ENCODE assay signal across 8 mouse cellular contexts in the genomic region with DNA sequence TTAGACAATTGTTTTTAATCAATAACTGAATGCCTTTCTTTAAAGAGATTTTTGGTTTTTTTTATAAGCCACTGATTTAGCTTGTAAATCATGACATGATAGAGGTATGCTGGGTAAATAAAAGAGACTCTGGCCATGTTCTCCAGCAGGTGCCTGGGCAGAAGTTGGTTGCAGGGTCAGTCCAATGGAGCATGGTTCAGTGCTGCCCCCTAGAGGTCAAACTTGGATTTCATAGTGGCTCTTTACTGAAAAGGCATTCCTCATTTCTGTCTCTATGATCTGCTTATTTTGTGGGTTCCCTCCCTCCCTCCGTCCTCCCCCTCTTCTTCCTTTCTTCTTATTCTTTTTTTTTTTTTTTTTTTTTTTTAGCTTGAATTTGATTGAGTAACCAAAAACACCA. TPM values are rescaled to one million over a fixed set of nuclear protein-coding genes. Genes with fewer than 3 reads are reported as not detected.
DNase-seq lines count a peak whose midpoint lies in the region; ATAC-seq and TF ChIP-seq lines count a peak whose summit lies in the region.

No protein-coding gene starts in this region.

- peak; percentile 59 for DNase-seq in forebrain, embryonic 10.5 days (ENCODE audit: extremely low spot score, low spot score)
- peak; percentile 85 for DNase-seq in adipocyte (ENCODE audit: low spot score)
- DNase-seq in heart, postnatal 0 days (ENCODE audit: low spot score): peak; percentile 77
- DNase-seq in layer of hippocampus, adult 9-11 months: peak; percentile 69
- peak; percentile 95 for DNase-seq in lung, postnatal 36 days
- DNase-seq in spleen, adult 12 weeks (ENCODE audit: low spot score): peak; percentile 67

- no peak for ATAC-seq in forebrain, embryonic 12.5 days (ENCODE audit: low FRiP score)
- ATAC-seq in heart, postnatal 0 days (ENCODE audit: insufficient read depth, low read depth): no peak; the same call in 1 of the 2 replicates

- WGBS in forebrain, embryonic 10.5 days: 13% methylated on average over 1 of the region's 1 CpGs
- 0% methylated on average over 1 of the region's 1 CpGs for WGBS in forebrain, embryonic 12.5 days
- 15% methylated on average over 1 of the region's 1 CpGs for WGBS in heart, postnatal 0 days

- H3K27ac ChIP-seq in forebrain, embryonic 10.5 days: no peak overlapping the region
- H3K27ac ChIP-seq in forebrain, embryonic 12.5 days: no peak overlapping the region
- no peak overlapping the region for H3K27ac ChIP-seq in cortical plate, adult 2 months (ENCODE audit: insufficient read depth, low read length)
- no peak overlapping the region for H3K27ac ChIP-seq in heart, postnatal 0 days (ENCODE audit: low read depth)

- no peaks in the 10 kb centered on the region for H3K9me3 ChIP-seq in forebrain, embryonic 10.5 days
- H3K9me3 ChIP-seq in forebrain, embryonic 12.5 days: no peaks in the 10 kb centered on the region
- no peaks in the 10 kb centered on the region for H3K9me3 ChIP-seq in heart, postnatal 0 days (replicated peaks; ENCODE audit: control insufficient read depth, low read length)

- H3K4me1 ChIP-seq in forebrain, embryonic 10.5 days: peaks cover 4% of the 10 kb centered on the region; the same call in 1 of the 2 replicates
- no peaks in the 10 kb centered on the region for H3K4me1 ChIP-seq in forebrain, embryonic 12.5 days
- no peaks in the 10 kb centered on the region for H3K4me1 ChIP-seq in cortical plate, adult 2 months (ENCODE audit: control insufficient read depth, insufficient read depth, low read length)
- no peaks in the 10 kb centered on the region for H3K4me1 ChIP-seq in heart, postnatal 0 days (ENCODE audit: control insufficient read depth, insufficient read depth)

- H3K4me3 ChIP-seq in forebrain, embryonic 10.5 days: no peak overlapping the region
- H3K4me3 ChIP-seq in forebrain, embryonic 12.5 days (replicated peaks): no peak overlapping the region
- H3K4me3 ChIP-seq in cortical plate, adult 2 months (ENCODE audit: insufficient read depth, low read length): no peak overlapping the region
- H3K4me3 ChIP-seq in heart, postnatal 0 days (ENCODE audit: low read depth, low read length): no peak overlapping the region

- H3K36me3 ChIP-seq in forebrain, embryonic 10.5 days (replicated peaks): peaks cover 60% of the 10 kb centered on the region
- peaks cover 42% of the 10 kb centered on the region for H3K36me3 ChIP-seq in forebrain, embryonic 12.5 days (replicated peaks)
- H3K36me3 ChIP-seq in heart, postnatal 0 days (replicated peaks; ENCODE audit: control insufficient read depth, insufficient read depth, low read length): peaks cover 47% of the 10 kb centered on the region

- no peak for TF ChIP-seq EP300 in heart, postnatal 0 days (IDR thresholded peaks at IDR 0.05; ENCODE audit: low read depth)

- no peak overlapping the region for H3K9ac ChIP-seq in forebrain, embryonic 12.5 days
- no peak overlapping the region for H3K9ac ChIP-seq in heart, postnatal 0 days (replicated peaks; ENCODE audit: low read depth, low read length)

- TF ChIP-seq CTCF in cortical plate, adult 2 months (IDR thresholded peaks at IDR 0.05; ENCODE audit: extremely low read depth, insufficient read depth, low read length): peak; percentile 90
- peak; percentile 89 for TF ChIP-seq CTCF in heart, postnatal 0 days (IDR thresholded peaks at IDR 0.05; ENCODE audit: low read depth)

- TF ChIP-seq POLR2A in cortical plate, adult 2 months (IDR thresholded peaks at IDR 0.05; ENCODE audit: extremely low read depth, insufficient read depth, low read length): no peak

- no peaks in the 10 kb centered on the region for H3K27me3 ChIP-seq in forebrain, embryonic 10.5 days (ENCODE audit: poor library complexity, severe bottlenecking)
- no peaks in the 10 kb centered on the region for H3K27me3 ChIP-seq in forebrain, embryonic 12.5 days
- H3K27me3 ChIP-seq in heart, postnatal 0 days (ENCODE audit: control insufficient read depth, insufficient read depth, low read length): no peaks in the 10 kb centered on the region

- no peak overlapping the region for H3K4me2 ChIP-seq in forebrain, embryonic 12.5 days
- H3K4me2 ChIP-seq in heart, postnatal 0 days (ENCODE audit: low read depth, low read length): no peak overlapping the region

RNA-seq across cellular contexts. Expression of a gene that starts 27.6 kb away (rescaled TPM):
- 1.4 TPM in 2 replicates for polyA plus RNA-seq in forebrain, embryonic 10.5 days (2016; fragmentation: Nextera tagmentation; extraction: Ambion mirVana)
- polyA plus RNA-seq in forebrain, embryonic 12.5 days (2016; fragmentation: Nextera tagmentation; extraction: Ambion mirVana): 1.4 and 2.3 TPM in 2 replicates
- 0.40 and 0.51 TPM in 2 replicates for polyA plus RNA-seq in cortical plate, adult 2 months (2012; rRNA removed)
- total RNA-seq in heart, postnatal 0 days (2014; rRNA removed; ENCODE audit: low replicate concordance): 0.57 TPM in 1 of 2 replicates, not detected in the other
- 0.23 and 0.45 TPM in 2 replicates for polyA plus RNA-seq in heart, postnatal 0 days (2015; fragmentation: Nextera tagmentation; extraction: Ambion mirVana)

RNA-seq across cellular contexts. Expression of a gene that starts 38.5 kb away (rescaled TPM):
- polyA plus RNA-seq in forebrain, embryonic 10.5 days (2016; fragmentation: Nextera tagmentation; extraction: Ambion mirVana): 16.5 and 18.7 TPM in 2 replicates
- polyA plus RNA-seq in forebrain, embryonic 12.5 days (2016; fragmentation: Nextera tagmentation; extraction: Ambion mirVana): 27.6 and 30.0 TPM in 2 replicates
- 21.2 and 21.5 TPM in 2 replicates for polyA plus RNA-seq in cortical plate, adult 2 months (2012; rRNA removed)
- total RNA-seq in heart, postnatal 0 days (2014; rRNA removed; ENCODE audit: low replicate concordance): 13.6 and 20.7 TPM in 2 replicates
- 8.9 and 9.9 TPM in 2 replicates for polyA plus RNA-seq in heart, postnatal 0 days (2015; fragmentation: Nextera tagmentation; extraction: Ambion mirVana)
